Mouse (Mus musculus) cerebellum, postnatal 10 days (tissue): Measurements from ENCODE around the gene Dgke.
"Not testable (repeated sequence)": the region's sequence is repeated elsewhere in the genome, so short reads cannot be mapped to it uniquely, and the experiment has no call there.

Source experiments
- DNase-seq, 2 experiments: peaks; one replicate each; pipeline ENCODE4 v3.0.0; 2021; ENCODE audit warnings: mixed read lengths in 2 of 2

Dgke gene

DNA sequence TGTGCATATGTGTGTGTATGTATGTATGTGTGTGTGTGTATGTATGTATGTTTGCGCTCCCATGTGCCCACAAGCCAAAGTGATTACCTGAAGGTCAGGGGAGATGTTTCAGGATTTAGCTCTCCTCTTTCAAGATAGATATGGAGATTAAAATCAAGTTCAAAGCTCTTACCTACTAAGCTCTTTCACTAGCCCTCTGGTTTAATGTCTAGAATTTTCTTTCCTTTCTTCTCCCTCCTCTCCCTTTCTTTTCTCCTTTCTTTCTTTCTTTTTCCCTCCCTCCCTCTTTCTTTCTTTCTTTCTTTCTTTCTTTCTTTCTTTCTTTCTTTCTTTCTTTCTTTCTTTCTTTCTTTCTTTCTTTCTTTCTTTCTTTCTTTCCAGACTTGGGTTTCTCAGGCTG, at the start of gene Dgke:
Dgke (minus strand) TSS at position 101 of the 400 bp plus-strand sequence.
- no peak for DNase-seq

DNA sequence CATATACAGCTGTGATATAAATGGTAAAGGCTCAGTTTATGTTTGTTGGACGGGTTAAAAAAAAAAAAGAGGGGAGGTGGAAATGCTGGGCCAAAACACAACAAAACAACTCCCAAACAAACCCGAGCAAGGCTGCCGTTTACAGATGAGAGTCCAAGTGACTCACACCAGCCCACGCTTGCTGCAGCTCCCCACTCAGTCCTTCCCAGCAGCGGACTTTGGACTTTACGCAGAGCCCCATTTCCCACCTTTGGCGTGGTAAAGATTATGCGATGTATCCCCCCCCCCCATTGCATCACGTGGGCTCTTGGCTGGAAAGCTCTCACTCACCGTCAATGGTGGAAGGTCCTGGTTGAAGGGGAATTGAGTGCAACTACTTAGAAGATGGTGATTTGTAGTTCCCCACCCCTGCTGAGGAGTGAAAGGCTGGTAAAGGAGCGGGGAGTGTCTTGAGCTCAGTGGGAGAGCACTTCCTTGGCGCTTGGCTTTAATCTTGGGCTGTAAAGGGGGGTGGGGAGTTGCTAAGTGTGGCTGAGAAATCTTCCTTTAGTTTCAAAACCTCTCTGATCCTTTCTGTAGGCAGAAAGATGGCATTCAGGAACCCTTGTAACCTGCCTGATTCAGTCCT, 40.6 kb upstream of the Dgke start:
- DNase-seq: no peak

DNA sequence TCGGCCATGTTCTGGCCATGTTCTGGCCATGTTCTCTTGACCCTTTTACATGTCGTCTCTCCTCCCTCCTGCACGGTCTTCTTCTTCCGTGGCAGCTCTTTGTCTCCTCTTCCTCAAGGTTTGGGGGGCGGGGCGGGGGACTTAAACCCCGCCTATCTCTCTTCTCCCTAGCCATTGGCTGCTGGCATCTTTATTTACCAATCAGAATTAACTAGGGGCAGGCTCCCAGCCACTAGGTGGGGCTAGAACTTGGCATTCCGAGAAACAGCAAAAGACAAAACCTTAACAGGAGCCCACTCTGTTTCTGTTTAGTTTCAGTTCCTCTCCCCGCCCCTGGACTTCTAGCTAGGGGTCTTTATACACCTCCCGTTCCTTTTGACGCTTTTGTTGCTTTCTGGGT, 39.2 kb upstream of the Dgke start:
- DNase-seq: no peak

DNA sequence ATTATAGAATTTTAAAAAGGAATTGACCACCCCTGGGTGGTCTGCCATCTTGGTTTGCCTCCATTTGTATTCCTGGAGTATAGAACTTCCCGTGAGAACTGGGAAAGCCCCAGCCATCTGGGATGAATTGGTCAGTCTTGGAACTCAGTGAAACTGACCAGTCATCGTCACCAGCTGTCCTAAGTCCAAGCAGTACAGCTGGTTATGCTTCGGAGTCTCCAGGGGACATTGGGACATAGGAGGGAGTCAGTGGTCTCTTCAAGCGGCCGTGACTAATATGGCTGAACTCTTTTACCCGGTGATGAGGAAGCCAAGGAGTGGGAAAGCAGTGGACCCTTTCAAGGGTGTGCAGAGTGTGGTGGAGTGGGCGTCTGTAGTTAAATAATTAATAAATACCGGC, 38.6 kb upstream of the Dgke start:
- no peak for DNase-seq

DNA sequence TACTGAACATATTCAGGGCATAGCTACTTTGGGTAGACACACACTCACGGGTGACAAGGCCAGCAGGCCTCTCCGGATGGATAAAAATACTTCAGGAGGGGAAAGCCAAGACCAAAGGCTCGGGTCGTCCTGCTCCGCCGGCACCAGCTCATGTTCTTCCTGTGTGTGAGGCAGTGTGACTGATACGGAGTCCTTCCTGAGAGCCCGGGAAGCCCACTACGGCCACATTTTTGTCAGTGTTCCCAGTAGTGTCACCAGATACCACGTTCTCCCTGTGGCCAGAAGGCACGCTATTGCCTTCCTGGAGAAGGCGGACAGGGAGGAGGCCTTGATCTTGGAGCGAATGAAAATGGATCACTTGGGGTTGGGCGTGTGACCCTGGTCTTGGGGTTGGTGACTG, 36.5 kb upstream of the Dgke start:
- DNase-seq: no peak

DNA sequence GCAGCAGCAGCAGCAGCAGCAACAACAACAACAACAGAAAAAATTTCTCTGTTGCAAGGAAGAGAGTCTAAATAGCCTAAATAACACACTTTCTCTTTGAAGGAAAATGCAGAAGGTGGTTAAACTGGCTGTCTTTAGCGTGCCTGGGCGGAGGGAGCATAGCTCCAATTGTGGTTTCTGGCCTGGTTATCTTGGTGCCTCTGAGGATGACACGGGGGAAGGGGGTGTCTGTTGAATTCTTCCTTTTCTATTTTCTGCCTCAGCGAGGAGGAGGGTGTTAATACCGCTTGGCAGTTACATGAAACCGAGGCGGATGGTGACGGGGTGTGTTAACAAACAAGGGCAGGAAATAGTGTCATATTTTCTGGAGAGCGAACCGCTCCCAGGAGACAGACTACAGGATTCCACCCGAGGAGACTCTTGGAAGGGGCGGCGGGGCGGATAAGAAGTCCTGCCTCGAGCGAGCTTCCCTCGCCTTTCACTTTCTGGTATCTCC, 34.2 kb upstream of the Dgke start:
- peak; percentile 31 to 54 for DNase-seq

DNA sequence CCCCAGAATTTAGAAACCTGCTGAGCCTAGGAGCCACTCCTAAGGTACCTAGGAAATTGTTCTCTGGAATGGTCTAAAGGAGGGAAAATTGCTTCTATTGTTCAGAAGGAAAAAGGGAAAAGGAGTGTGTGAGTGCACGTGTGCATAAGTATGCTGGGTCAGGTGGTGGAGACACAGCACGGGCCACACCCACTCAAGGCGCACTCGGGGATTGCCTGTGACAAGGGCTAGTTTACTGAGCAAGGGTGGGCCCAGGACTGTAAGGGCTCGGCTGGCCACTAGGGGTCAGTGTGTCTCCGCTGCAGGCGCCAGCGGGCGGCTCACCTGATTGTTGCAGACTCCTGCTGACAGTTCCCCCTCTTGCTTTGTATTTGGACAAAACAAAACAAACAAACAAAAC, 33.8 kb upstream of the Dgke start:
- peak; percentile 93 to 95 for DNase-seq

DNA sequence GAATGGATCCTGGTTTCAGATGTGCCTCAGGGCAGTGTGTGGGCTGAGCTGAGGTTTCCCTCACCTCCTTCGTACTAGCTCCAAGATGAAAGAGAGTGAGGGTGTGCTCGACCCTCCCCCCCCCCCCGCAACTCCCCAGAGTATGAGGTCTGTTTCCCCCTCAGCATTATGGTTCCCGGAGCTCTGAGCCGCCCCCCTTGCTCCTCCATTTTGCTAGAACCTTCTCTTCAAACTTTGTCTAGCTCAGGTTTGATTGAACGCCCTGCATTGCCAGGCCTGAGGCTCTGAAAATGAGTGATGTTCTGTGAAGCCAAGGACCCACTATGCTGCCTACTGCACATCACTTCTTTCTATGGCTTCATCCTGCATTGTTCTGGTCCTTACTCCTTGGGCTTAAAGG, 32.3 kb upstream of the Dgke start:
- DNase-seq: no peak

DNA sequence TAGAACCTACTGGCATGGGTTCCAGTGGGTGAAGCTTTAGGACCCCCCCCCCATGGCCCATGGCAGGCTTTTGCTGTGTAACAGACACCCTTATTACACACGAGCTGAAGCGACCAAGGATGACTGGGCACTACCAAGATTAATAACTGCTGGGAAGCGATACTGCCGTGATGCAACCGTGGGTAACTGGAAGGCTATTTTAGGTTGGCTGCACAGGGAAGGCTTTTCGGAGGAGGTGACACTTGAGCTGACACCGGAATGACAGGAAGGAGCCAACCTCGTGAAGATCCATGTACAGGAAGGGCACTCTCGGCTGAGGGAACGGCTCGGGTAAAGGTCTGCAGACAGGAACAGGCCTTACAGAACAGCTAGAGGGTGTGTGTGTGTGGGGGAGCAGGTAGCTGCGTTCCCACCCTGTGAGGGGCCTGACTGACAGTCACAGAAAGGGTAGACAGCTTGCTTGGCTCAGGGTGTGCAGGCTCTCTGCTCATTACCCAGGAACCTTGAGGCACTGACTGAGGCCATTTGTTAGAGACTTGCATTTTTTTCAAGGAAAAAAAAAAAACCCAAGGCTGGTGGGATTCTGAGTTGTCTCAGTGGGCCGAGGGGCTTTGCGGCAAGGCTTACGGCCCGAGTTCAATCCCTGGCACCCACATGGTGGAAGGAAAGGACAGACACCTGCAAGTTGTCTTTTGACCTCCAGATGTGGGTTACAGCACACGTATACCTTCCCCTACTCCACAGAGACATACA, 31.6 kb upstream of the Dgke start:
- DNase-seq: no peak

DNA sequence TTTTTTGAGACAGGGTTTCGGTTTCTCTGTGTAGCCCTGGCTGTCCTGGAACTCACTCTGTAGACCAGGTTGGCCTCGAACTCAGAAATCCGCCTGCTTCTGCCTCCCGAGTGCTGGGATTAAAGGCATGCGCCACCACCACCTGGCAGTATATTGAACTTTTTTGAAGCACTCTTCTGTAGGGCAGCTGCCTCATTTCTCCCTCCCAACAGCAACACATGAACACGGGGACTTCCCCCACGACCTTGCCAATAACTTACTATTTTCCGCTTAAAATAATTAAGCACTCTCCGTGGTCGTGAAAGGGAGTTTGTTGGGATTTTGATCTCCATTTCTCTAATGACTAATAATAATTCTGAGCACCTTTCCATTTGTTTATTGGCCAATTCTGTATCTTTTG, 30.6 kb upstream of the Dgke start:
- DNase-seq: not testable (repeated sequence)

DNA sequence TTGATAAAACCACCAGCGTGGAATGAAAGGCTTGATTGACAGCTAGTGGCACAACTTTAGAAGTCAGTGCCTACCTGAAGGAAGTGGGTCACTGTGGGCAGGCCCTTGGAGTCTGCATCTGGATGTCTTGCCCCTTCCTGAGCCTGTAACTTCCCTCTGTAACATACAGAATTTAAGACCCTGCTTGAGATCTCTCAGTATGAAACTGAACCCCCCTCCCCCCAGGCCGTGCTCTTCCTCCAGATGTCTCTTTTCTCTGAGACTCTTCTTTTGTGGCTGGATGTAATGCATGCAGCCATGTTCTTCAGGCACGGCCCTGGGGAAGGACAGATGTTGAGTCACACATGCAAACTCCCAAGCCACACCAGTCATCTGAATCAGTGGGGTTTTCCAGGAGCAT, 28.7 kb upstream of the Dgke start:
- DNase-seq: no peak

DNA sequence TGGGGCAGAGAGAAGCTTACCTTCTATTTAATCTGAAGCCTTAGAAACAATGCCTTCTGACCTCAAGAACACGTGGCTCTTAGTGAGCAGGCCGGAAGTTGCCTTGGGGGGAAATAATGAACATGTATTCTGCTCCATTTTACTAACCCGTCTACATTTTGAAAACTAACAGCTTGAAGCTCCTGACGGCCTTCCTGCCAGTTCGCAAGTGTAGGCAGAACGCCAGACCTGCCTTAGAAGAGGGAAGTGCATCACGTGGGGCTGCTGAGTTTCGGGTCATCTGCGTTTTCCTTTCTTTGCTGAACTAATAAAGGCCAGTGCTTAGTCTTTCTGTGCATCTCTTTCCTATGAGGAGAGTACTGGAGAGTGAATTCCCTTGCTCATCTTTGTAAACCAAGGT, 26.1 kb upstream of the Dgke start:
- DNase-seq: peak; percentile 56 to 64

DNA sequence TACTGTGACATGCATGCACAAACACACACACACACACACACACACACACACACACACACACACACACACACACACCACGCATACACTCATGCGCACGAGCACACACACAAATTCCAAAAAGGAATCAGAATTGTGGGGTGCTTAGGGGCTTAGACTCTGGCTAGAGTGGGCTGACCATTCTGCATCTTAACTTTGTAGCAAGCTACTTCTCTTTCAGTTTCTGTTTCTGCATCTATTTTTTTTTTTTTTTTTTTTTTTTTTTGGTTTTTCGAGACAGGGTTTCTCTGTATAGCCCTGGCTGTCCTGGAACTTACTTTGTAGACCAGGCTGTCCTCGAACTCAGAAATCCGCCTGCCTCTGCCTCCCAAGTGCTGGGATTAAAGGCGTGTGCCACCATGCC, 23.7 kb upstream of the Dgke start:
- not testable (repeated sequence) for DNase-seq

DNA sequence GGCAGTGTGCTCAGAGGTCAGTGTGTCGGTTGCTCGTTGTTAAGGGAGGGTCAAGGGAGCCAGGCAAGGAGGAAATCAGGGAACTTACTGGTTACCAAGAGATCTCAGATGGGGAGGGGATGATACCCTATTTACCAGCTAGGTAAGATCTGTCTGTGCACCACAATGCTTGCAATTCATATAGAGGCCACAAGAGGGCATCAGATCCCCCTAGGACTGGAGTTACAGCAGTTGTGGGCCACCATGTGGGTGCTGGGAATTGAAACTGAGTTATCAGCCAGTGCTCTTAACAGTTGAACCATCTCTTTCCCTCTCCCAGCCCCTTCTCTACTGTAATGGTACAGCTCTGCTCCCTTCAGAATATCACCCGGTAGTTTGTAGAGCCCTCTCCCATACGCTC, 22.1 kb upstream of the Dgke start:
- no peak for DNase-seq

DNA sequence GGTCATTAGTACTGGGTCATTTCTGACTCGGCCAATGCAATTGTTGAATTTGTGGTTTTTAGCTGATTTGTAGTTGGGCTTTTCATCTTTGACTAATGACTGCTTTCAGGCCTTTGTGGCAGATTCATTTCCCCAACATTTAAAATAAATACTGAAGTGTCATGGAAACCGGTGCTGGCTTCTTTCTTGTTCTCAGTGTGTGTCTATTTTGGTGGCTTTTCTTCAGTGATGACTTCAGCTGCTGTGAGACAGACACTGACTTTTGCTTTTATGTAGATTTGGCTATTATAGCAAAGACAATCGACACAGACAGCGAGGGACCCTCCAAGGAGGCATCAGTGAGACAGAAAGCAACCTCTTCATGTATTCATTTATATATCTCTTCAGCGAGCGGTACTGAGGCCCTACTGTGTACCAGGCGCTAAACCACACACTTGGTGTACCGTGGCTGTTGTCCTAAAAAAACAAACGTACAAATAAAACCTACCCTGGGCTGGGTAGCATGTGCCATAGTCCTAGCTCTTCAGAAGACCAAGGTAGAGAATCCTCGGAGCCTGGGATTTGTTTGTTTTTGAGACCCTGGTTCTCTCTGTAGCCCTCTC, 19.7 kb upstream of the Dgke start:
- DNase-seq: no peak

DNA sequence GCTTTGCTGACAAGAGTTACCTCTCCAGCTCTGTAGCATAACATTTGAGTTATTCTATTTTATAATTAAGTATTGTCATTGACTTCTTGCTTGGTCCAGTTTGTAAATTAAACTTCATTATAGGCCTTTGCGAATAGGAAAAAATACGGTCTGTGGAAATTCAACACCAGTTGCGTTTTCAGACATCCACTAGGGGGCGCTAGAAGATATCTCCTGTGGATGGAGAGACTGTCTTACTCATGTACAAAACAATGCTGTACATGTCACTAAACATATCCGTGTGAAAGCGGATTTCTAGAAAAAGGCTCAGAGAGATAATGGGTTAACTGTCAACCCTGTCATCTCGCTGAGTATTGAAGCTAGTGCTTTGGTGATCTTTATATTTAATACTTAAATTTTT, 18.0 kb upstream of the Dgke start:
- DNase-seq: peak; percentile 72 to 86

DNA sequence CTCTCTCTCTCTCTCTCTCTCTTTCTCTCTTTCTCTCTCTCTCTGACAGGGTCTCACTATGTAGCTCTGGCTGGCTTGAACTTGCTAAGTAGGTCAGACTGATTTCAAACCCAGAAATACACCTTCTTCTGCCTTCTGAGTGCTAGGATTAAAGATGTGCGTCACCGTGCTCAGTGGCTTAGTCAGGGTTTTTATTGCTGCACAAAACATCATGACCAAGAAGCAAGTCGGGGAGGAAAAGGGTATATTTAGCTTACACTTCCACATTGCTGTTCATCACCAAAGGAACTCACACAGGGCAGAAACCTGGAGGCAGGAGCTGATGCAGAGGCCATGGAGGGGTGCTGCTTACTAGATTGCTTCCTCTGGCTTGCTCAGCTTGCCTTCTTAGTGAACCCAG, 16.0 kb upstream of the Dgke start:
- not testable (repeated sequence) for DNase-seq

DNA sequence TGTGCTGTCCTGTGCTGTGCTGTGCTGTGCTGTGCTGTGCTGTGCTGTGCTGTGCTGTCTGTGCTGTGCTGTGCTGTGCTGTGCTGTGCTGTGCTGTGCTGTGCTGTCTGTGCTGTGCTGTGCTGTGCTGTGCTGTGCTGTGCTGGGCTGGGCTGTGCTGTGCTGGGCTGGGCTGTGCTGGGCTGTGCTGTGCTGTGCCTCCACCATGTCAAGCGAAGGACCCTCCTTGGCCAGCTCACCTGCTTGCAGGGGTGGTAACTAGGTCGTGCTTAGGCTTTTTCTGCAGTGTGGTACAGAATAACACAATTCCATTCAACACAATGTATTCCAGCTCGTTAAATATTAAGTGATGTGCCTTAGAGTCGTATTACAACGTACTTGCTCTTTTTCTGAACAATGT, 15.3 kb upstream of the Dgke start:
- DNase-seq: not testable (repeated sequence)

DNA sequence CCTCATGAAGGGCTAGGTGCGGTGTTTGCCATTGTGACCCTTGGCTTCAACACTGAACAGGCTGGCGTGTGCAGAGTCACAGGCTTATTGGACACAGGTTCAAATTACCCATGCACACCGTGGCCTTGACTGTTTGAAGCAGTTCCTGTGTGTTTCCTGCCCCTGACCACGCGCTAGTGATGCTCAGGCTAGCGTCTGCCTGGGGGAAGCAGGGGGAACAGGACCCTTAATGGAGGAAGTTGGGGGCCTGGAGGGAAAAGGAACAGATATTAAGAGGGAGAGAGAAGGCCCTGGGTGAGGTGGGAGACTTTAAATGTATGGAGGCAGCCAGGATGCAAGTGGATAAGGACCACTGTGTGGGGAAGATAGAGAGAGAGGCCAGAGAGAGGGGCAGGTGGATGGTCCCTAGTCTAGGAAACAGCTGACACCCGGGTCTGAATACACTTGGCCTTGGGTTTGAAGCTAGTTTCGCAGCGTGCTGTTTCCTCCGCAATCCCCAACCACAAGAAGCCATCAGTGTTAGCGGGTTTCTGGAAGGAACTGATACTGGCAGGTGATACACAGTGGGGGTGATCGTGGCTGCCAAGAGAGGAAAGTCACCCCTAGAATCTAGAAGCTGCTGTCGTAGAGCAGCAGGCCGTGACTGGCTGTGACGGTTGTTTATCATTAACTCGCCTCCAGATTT, 12.5 kb upstream of the Dgke start:
- peak; percentile 96 to 97 for DNase-seq

DNA sequence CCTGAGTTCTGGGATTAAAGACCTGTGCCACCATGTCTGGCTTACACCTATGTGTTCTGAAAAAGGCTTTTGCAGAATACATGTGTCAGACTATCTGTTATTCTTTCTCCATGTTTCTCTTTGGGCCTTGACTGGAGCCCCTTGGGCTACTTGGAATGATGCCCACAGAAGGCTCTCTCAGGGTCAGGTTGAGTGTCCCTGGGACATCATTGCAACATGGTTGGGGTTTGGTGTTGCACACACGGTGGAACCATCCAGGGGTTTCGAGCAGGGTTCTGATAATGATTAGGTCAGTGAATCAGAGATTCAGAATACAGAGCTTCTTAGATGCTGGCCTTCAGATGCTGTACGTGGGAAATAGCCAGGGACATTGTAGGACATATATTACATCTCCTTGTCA, 11.7 kb upstream of the Dgke start:
- DNase-seq: peak in 1 of 2 experiments; percentile 35

DNA sequence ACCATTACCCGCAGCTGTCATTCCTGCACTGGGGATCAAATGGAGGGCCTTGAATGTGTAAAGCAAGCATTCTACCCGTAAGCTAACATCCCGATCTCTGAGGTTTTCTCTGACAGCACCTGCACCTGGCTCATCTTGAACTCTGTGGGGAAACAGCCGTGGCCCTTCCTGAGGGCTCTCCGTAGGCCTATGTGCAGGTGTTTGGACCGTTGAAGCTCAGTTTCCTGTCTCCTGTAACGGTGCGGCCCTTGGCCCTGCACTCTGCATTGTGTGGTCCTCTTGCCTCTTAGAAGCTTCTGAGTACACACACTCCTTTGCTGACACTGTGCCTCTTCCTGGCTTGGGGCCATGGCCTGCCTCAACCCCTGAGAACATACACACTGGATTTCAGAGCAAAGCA, 11.0 kb upstream of the Dgke start:
- DNase-seq: peak; percentile 45 to 47

DNA sequence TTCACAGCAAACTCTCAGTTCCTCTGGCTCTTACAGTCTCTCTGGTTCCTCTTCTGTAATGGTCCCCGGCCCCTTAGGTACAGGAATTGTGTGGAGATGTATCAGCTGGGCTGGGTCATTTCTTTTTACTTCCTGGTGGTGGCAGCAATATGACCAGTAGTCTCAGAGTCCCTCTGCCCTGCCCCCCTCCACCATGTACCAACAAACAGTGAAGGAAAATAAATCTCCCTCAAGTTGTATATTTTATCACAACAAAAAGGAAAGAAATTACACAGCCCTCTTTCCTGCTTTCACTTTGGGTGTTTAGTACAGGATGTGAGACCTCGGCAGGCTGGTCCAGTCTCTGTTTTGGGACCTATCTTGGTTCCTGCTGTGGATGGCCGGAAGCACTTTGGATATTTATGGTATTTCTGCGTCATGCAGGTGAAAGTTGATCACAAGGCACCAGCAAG, 9.7 kb upstream of the Dgke start:
- peak; percentile 58 to 66 for DNase-seq

DNA sequence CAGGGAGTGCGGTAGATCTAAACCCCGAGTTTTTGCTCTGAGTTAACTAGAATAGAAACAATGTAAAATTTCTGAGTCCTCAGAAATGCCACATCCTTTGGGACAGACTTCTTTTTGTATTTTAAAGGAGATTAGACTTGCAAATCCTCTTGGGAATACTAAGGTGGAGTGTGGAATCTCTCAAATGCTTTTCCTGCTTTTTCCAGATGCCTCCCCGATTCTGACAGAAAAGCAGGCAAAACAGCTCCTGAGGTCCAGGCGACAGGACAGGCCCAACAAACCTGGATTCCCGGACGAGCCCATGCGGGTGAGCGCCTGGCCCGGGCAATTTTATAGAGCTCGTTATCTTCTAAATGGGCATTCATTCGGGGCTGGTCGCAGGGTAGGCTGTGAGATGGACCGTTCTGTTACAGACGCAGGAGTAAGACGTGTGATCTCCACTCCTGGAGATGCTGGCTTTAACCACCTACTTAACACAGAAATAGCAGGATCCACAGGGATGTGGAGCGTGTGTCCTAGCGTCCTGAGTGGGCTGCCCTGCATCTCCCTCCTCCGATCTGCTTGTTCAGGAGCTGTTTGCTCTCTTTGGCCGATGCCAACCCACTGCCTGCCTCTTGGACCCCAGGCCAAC, 8.2 kb upstream of the Dgke start:
- peak; percentile 39 to 48 for DNase-seq
